Comparison of ENCODE assay signal across 11 mouse cellular contexts in the genomic region with DNA sequence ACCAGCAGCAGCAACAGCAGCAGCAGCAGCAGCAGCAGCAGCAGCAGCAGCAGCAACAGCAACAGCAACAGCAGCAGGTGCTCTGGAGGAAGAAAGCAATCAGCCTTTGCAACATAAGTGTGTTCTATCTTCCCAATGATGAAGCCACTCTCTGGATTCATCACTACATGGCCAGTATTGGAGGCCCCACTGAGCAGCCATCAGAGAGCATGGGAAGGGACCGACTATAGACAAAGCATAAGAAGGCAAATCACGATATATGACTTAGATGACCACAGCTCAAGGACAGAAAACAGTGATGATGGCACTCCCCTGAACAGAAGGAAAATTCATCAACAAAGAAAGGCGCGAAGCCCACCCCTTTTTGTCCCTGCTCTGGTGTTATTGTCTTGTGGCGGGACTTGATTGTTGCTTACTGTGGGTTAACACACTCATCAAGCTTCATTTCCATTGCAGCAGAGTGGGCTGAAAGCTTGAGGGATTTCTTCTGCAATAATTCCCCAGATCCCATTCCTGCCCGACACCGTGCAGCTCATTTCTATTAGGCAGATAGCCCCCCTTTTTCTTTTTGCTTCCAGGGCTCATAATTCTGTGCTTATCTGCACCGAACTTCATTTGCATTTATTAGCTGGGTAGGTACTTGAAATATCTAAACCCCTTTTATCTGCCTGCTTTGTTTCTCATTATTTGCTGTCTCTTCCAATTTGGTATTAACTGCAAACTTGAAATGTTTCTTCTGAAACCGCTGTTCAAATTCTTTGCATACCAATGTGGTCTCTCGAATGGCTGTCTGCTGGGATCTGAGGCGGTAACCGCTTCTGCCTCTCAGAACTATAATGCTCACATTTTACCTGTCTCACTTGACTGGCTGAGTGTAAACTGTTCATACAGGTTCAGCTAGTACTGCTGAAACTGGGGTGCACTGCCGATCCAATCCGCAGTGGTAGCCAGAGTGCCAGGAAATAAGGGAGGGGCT.
DNase-seq lines count a peak whose midpoint lies in the region; ATAC-seq and TF ChIP-seq lines count a peak whose summit lies in the region.
"Had no signal": no experiment of that assay in that cellular context is flagged by ENCODE, and none has a peak within 500 bp of the region (broad histone marks: within the 10 kb centered on the region; RNA-seq: fewer than 3 reads in every experiment).

No protein-coding gene starts in this region.

- H3K27me3 ChIP-seq in kidney, adult 2 months (replicated peaks; ENCODE audit: control insufficient read depth, insufficient read depth, low read length): no peaks in the 10 kb centered on the region
- no peaks in the 10 kb centered on the region for H3K27me3 ChIP-seq in forebrain, embryonic 16.5 days (replicated peaks; ENCODE audit: control insufficient read depth, insufficient read depth, low read length)
- H3K27me3 ChIP-seq in midbrain, embryonic 14.5 days (ENCODE audit: control insufficient read depth, insufficient read depth, low read length): no peaks in the 10 kb centered on the region
- H3K27me3 ChIP-seq: liver, embryonic 13.5 days had no signal

- TF ChIP-seq CTCF in kidney, adult 2 months (conservative IDR thresholded peaks at IDR 0.05; ENCODE audit: insufficient read depth, insufficient read length, low read depth, low read length): no peak

- 47% methylated on average over 14 of the region's 14 CpGs for WGBS in kidney, adult 2 months
- WGBS in forebrain, embryonic 16.5 days: 59% methylated on average over 14 of the region's 14 CpGs
- WGBS in midbrain, embryonic 14.5 days: 39% methylated on average over 14 of the region's 14 CpGs

- peak overlapping the region; percentile 22; the same call in 1 of the 2 replicates for H3K4me2 ChIP-seq in forebrain, embryonic 16.5 days (ENCODE audit: low read length)
- peak overlapping the region; percentile 37 for H3K4me2 ChIP-seq in midbrain, embryonic 14.5 days (ENCODE audit: low read length)
- H3K4me2 ChIP-seq: liver, embryonic 13.5 days had no signal

- H3K27ac ChIP-seq in kidney, adult 2 months (ENCODE audit: insufficient read depth, low read depth, low read length): no peak overlapping the region
- H3K27ac ChIP-seq in forebrain, embryonic 16.5 days (ENCODE audit: low read length): peak overlapping the region; percentile 31; the same call in 1 of the 2 replicates
- H3K27ac ChIP-seq in midbrain, embryonic 14.5 days (replicated peaks; ENCODE audit: low read depth, low read length): peak overlapping the region; percentile 87
- H3K27ac ChIP-seq: liver, embryonic 13.5 days had no signal

- H3K9ac ChIP-seq in forebrain, embryonic 16.5 days (replicated peaks; ENCODE audit: low read depth, low read length): no peak overlapping the region
- H3K9ac ChIP-seq in midbrain, embryonic 14.5 days (replicated peaks; ENCODE audit: low read length): no peak overlapping the region
- H3K9ac ChIP-seq: liver, embryonic 13.5 days had no signal

- ATAC-seq in forebrain, embryonic 16.5 days: peak; percentile 73
- ATAC-seq in midbrain, embryonic 14.5 days (ENCODE audit: low FRiP score, low TSS enrichment): peak; percentile 75
- ATAC-seq in inflammation-experienced regulatory T-cells, adult 6 months: no peak

- H3K4me1 ChIP-seq in kidney, adult 2 months (ENCODE audit: control insufficient read depth, insufficient read depth, low read length): no peaks in the 10 kb centered on the region
- no peaks in the 10 kb centered on the region for H3K4me1 ChIP-seq in forebrain, embryonic 16.5 days (replicated peaks; ENCODE audit: control insufficient read depth, insufficient read depth, low read length)
- H3K4me1 ChIP-seq in midbrain, embryonic 14.5 days (ENCODE audit: control insufficient read depth, insufficient read depth, low read length): 0 out of 2 replicates have a peak, but pooled peaks cover 8% of the 10 kb centered on the region
- H3K4me1 ChIP-seq: liver, embryonic 13.5 days had no signal

- peak; percentile 37 for DNase-seq in kidney, adult 2 months
- no peak for DNase-seq in kidney, postnatal 25 days
- peak; percentile 29 for DNase-seq in embryo, embryonic 11 days
- peak; percentile 74 for DNase-seq in midbrain, embryonic 14.5 days
- DNase-seq in frontal cortex, postnatal 25 days (ENCODE audit: low spot score in 2 of 2): no peak
- no peak for DNase-seq in spleen, postnatal 14 days (ENCODE audit: low spot score in 2 of 2)
- DNase-seq: adrenal gland, postnatal 10 days; cerebellum, adult 9-10 months; liver, embryonic 13.5 days had no signal

- H3K4me3 ChIP-seq in kidney, adult 2 months (ENCODE audit: insufficient read depth, low read depth, low read length): no peak overlapping the region
- H3K4me3 ChIP-seq in forebrain, embryonic 16.5 days (replicated peaks; ENCODE audit: low read length): no peak overlapping the region; the same call in 1 of the 2 replicates
- no peak overlapping the region for H3K4me3 ChIP-seq in midbrain, embryonic 14.5 days (replicated peaks; ENCODE audit: low read depth, low read length)
- H3K4me3 ChIP-seq: liver, embryonic 13.5 days had no signal

- H3K9me3 ChIP-seq in forebrain, embryonic 16.5 days (ENCODE audit: control insufficient read depth, low read length): no peaks in the 10 kb centered on the region
- no peaks in the 10 kb centered on the region for H3K9me3 ChIP-seq in midbrain, embryonic 14.5 days (ENCODE audit: control insufficient read depth, low read length)
- H3K9me3 ChIP-seq: liver, embryonic 13.5 days had no signal

- H3K36me3 ChIP-seq in kidney, adult 2 months (ENCODE audit: control insufficient read depth, insufficient read depth, low read length): no peaks in the 10 kb centered on the region
- H3K36me3 ChIP-seq in forebrain, embryonic 16.5 days (ENCODE audit: control insufficient read depth, insufficient read depth): no peaks in the 10 kb centered on the region
- no peaks in the 10 kb centered on the region for H3K36me3 ChIP-seq in midbrain, embryonic 14.5 days (ENCODE audit: control insufficient read depth, insufficient read depth, low read length)
- H3K36me3 ChIP-seq: liver, embryonic 13.5 days had no signal

- TF ChIP-seq POLR2A in kidney, adult 2 months (IDR thresholded peaks at IDR 0.05; ENCODE audit: low read depth, low read length): no peak

Comparison
In these comparisons a context has a peak if more than half of its experiments do, and no peak if none do; other contexts are left out.
1. DNase-seq: peak in kidney, adult 2 months (single experiment), embryo, embryonic 11 days (single experiment) and midbrain, embryonic 14.5 days (single experiment); none in kidney, postnatal 25 days (0 of 2), frontal cortex, postnatal 25 days (0 of 2) and spleen, postnatal 14 days (0 of 2).